Mouse (Mus musculus): ENCODE data around the gene Mtmr12. TPM values are rescaled to one million over a fixed set of nuclear protein-coding genes. Genes with fewer than 3 reads are reported as not detected.

The Mtmr12 gene
- polyA plus RNA-seq, 1 experiment = 30.5 TPM

- TF ChIP-seq POLR2A (IDR thresholded peaks at IDR 0.05; ENCODE audit: extremely low read depth, insufficient read depth, low read length) (no peak), CTCF (IDR thresholded peaks at IDR 0.05; ENCODE audit: extremely low read depth, insufficient read depth, low read length) (no peak)
- peak overlapping the region; percentile 82 for H3K4me3 ChIP-seq (ENCODE audit: insufficient read depth, low read length)
- no peak overlapping the region for H3K27ac ChIP-seq (ENCODE audit: insufficient read depth, low read length)
- H3K4me1 ChIP-seq (ENCODE audit: control insufficient read depth, insufficient read depth, low read length) = peaks cover 13% of the 10 kb centered on the region
Measured at GRCm38 (mm10) chr15:12322676-12323402, 118.0 kb downstream of the Mtmr12 start.

Other genes starting within 250 kb of the Mtmr12 start
- gene Sub1, start 208.0 kb upstream of the Mtmr12 start, polyA plus RNA-seq (2012; rRNA removed) = 202 and 219 TPM in 2 replicates
- gene Zfr, start 87.2 kb upstream of the Mtmr12 start, polyA plus RNA-seq (2012; rRNA removed) = 147 and 149 TPM in 2 replicates
- gene Golph3, start 116.4 kb downstream of the Mtmr12 start, polyA plus RNA-seq (2012; rRNA removed) = 78.3 and 81.6 TPM in 2 replicates
- gene 1810049J17Rik, start 116.9 kb downstream of the Mtmr12 start, polyA plus RNA-seq (2012; rRNA removed) = not detected in 2 replicates

Data from cortical plate, adult 2 months (tissue).